Mouse (Mus musculus): ENCODE results near the gene Pld1.

Pld1 gene

GRCm38 (mm10) chr3:27945397-27945796 lies 6.9 kb downstream of the Pld1 start:
- peak; percentile 69 for DNase-seq

- DNase-seq, result peak; percentile 55
These were observed 10.8 kb downstream of the Pld1 start for GRCm38 (mm10) chr3:27949175-27949872.

GRCm38 (mm10) chr3:27949873-27950250 lies 11.4 kb downstream of the Pld1 start:
- peak; percentile 64 for DNase-seq

- DNase-seq, result peak; percentile 57
These were observed 12.2 kb downstream of the Pld1 start for GRCm38 (mm10) chr3:27950726-27951125.

- peak; percentile 80 for DNase-seq
These were observed 13.2 kb downstream of the Pld1 start for GRCm38 (mm10) chr3:27951721-27952120.

- peak; percentile 61 for DNase-seq
These were observed 17.5 kb downstream of the Pld1 start for GRCm38 (mm10) chr3:27956006-27956405.

GRCm38 (mm10) chr3:27959221-27959620 lies 20.7 kb downstream of the Pld1 start:
- no peak for DNase-seq

- no peak for DNase-seq
These were observed 22.7 kb downstream of the Pld1 start for GRCm38 (mm10) chr3:27961162-27961561.

GRCm38 (mm10) chr3:27963795-27964201 lies 25.3 kb downstream of the Pld1 start:
- DNase-seq, result no peak

- DNase-seq, result peak; percentile 88
These were observed 30.2 kb downstream of the Pld1 start for GRCm38 (mm10) chr3:27968671-27969070.

- peak; percentile 76 for DNase-seq
These were observed 35.4 kb downstream of the Pld1 start for GRCm38 (mm10) chr3:27973936-27974335.

- DNase-seq, result peak; percentile 77
These were observed 36.5 kb downstream of the Pld1 start for GRCm38 (mm10) chr3:27974981-27975380.

GRCm38 (mm10) chr3:27976931-27977544 lies 38.5 kb downstream of the Pld1 start:
- peak; percentile 93 for DNase-seq

- peak; percentile 86 for DNase-seq
These were observed 39.7 kb downstream of the Pld1 start for GRCm38 (mm10) chr3:27978030-27978723.

GRCm38 (mm10) chr3:27981591-27981990 lies 43.1 kb downstream of the Pld1 start:
- peak; percentile 86 for DNase-seq

GRCm38 (mm10) chr3:27982436-27983017 lies 44.0 kb downstream of the Pld1 start:
- peak; percentile 97 for DNase-seq

- peak; percentile 92 for DNase-seq
These were observed 44.8 kb downstream of the Pld1 start for GRCm38 (mm10) chr3:27983274-27983673.

- peak; percentile 99 for DNase-seq
These were observed 45.6 kb downstream of the Pld1 start for GRCm38 (mm10) chr3:27983935-27984577.

- peak; percentile 94 for DNase-seq
These were observed 46.1 kb downstream of the Pld1 start for GRCm38 (mm10) chr3:27984620-27985019.

GRCm38 (mm10) chr3:27985344-27985743 lies 46.8 kb downstream of the Pld1 start:
- no peak for DNase-seq

GRCm38 (mm10) chr3:27987891-27988536 lies 49.5 kb downstream of the Pld1 start:
- peak; percentile 96 for DNase-seq

GRCm38 (mm10) chr3:27991100-27991703 lies 52.7 kb downstream of the Pld1 start:
- peak; percentile 97 for DNase-seq

Data from heart, adult 11 months (tissue).